Mouse (Mus musculus): ENCODE data around the gene Pik3cd. TPM values are rescaled to one million over a fixed set of nuclear protein-coding genes. Genes with fewer than 3 reads are reported as not detected.
A peak's percentile ranks its signal among the peaks of the same experiment; 100 is the strongest.

Pik3cd gene
- total RNA-seq, 2 experiments from 2014 or later = 19.6 to 23.5 TPM

- peak; percentile 97 for TF ChIP-seq CTCF (conservative IDR thresholded peaks at IDR 0.05)
- no peak overlapping the region for H3K4me3 ChIP-seq
- DNase-seq (ENCODE audit: low spot score in 2 of 2) = peak; percentile 53 to 75
- peak overlapping the region; percentile 85 for H3K27ac ChIP-seq
Measured at GRCm38 (mm10) chr4:149650493-149651193, 51.7 kb downstream of the Pik3cd start.

DNA sequence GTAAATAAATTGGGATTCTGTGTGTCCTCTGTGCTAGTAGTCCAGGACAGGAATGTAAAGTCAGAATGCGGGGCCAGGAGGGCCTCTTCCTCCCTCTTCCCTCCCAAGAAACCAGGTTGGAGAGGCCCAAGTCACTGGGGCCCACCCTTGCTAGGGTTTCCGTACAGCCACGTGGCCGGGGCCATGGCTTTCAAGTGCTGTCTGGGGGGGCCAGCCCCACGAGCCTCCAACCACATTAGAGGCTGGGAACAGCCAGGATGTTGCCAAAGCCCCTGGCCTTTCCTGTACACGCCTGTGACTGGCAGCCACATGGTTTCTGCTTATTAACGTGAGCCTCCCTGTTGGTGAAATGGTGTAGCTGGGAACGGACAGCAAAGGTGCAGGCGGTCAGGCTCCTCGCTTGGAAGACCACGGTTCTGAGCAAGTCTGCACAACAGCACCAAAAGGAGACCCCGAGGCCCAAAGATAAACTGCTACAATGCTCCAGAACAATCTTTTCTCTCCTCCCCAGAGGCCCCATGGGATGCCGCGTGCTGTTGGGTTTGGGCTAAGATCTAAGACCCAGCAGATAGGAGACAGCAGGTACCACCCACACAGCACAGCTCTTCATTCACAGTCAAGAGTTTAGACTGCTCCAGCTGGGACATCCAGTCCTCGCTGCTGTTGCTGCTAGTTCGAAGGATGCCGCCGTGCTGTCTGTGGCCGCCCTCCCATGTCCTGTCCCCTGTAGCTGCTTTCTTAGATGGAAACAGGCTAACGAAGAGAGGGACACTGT, 54.2 kb downstream of the Pik3cd start:
- Histone ChIP-seq H3K4me3 (no peak overlapping the region), H3K27ac (peak overlapping the region; percentile 85)
- TF ChIP-seq CTCF (conservative IDR thresholded peaks at IDR 0.05) = no peak
- peak; percentile 61 to 78 for DNase-seq (ENCODE audit: low spot score in 2 of 2)

DNA sequence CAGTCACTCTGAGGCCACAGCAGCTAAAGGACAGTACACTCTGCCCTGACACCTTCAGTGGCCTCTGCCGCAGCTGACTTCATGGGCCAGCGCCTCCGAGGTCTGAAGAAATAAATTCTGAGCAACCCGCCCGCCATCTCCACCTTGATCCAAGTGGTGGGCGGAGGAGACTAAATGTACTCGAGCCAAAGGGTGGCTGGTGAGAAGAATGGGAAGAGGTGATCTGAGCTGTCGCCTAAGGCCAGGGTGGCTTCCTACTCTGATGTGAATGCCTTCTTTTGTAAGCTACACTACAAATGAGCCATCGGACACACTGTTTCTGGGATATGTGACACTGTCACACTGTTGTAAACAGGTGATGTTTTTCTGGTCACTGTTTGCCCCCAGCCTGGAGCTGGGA, 56.6 kb downstream of the Pik3cd start:
- H3K4me3 ChIP-seq = no peak overlapping the region
- DNase-seq (ENCODE audit: low spot score in 2 of 2) = no peak
- TF ChIP-seq CTCF (conservative IDR thresholded peaks at IDR 0.05) = no peak
- H3K27ac ChIP-seq = no peak overlapping the region

- DNase-seq (ENCODE audit: low spot score in 2 of 2) = no peak
- TF ChIP-seq CTCF (conservative IDR thresholded peaks at IDR 0.05) = no peak
- H3K27ac ChIP-seq = no peak overlapping the region
- no peak overlapping the region for H3K4me3 ChIP-seq
Measured at GRCm38 (mm10) chr4:149641956-149642355, 60.4 kb downstream of the Pik3cd start.

- Histone ChIP-seq H3K4me3 (no peak overlapping the region), H3K27ac (no peak overlapping the region)
- no peak for DNase-seq (ENCODE audit: low spot score in 2 of 2)
- no peak for TF ChIP-seq CTCF (conservative IDR thresholded peaks at IDR 0.05)
Measured at GRCm38 (mm10) chr4:149641400-149641799, 61.0 kb downstream of the Pik3cd start.

DNA sequence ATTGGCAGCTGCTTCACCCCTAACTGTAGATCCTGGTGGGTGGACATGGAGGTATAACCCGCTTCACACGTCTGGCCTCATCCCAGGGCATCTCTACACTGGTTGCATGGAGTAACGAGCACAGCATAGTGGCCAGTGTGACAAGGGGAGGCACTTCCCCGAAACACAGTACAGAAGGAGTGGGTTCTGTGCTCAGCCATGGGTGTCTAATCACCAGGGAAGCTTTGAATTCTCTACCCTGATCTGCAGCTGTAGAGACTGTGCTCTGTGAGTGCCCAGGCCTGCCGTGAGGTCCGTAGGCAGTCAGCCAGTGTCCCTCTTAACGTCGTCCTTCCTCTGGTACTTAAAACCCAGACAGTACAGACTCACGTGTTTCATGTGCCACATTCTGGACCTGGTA, 61.5 kb downstream of the Pik3cd start:
- no peak for TF ChIP-seq CTCF (conservative IDR thresholded peaks at IDR 0.05)
- DNase-seq (ENCODE audit: low spot score in 2 of 2) = no peak
- Histone ChIP-seq H3K27ac (no peak overlapping the region), H3K4me3 (no peak overlapping the region)

GRCm38 (mm10) chr4:149637942-149638341, 64.4 kb downstream of the Pik3cd start:
- Histone ChIP-seq H3K27ac (peak overlapping the region; percentile 9; the same call in 1 of the 2 replicates), H3K4me3 (no peak overlapping the region)
- DNase-seq (ENCODE audit: low spot score in 2 of 2) = no peak
- no peak for TF ChIP-seq CTCF (conservative IDR thresholded peaks at IDR 0.05)

DNA sequence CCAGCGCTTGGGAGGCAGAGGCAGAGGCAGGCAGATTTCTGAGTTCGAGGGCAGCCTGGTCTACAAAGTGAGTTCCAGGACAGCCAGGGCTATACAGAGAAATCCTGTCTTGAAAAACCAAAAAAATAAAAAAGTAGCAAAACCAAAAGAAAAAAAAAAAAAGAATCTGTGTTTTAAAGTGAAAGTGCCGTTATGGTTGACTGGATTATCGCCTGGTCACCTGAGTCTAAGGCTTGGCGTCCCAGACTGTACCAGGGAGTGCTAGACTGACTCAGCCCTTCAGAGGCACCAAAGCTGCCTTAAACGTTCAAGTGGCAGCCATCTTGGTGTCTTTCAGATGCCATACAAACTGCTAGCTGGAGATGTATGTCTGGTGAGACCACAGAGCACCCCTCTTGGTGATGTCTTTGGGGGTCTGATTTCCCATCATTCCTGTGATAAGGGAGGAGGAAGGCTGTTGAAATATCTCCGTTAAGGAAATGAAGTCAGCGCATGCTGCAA, 66.4 kb downstream of the Pik3cd start:
- no peak for TF ChIP-seq CTCF (conservative IDR thresholded peaks at IDR 0.05)
- Histone ChIP-seq H3K27ac (no peak overlapping the region), H3K4me3 (no peak overlapping the region)
- DNase-seq (ENCODE audit: low spot score in 2 of 2) = no peak

GRCm38 (mm10) chr4:149634966-149635365, 67.4 kb downstream of the Pik3cd start:
- no peak for TF ChIP-seq CTCF (conservative IDR thresholded peaks at IDR 0.05)
- no peak overlapping the region for H3K27ac ChIP-seq
- no peak for DNase-seq (ENCODE audit: low spot score in 2 of 2)
- no peak overlapping the region for H3K4me3 ChIP-seq

DNA sequence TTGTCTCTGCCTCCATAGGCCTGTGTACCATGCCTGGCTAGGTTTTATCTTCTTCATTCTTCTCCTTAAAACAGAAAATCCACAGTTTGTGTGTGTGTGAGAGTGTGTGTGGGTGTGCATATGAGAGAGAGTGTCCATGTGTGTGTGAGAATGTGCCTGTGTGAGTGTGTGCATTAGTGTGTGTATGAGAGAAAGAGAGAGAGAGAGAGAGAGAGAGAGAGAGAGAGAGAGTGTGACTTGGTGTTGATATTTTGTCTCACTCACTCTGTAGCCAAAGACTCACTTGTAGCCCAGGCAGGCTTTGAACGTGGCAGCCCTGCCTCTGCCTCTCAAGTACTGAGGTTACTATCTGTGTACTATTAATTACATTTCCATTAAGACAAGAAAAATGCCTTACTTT, 68.2 kb downstream of the Pik3cd start:
- no peak for DNase-seq (ENCODE audit: low spot score in 2 of 2)
- H3K27ac ChIP-seq = no peak overlapping the region
- no peak for TF ChIP-seq CTCF (conservative IDR thresholded peaks at IDR 0.05)
- no peak overlapping the region for H3K4me3 ChIP-seq

DNA sequence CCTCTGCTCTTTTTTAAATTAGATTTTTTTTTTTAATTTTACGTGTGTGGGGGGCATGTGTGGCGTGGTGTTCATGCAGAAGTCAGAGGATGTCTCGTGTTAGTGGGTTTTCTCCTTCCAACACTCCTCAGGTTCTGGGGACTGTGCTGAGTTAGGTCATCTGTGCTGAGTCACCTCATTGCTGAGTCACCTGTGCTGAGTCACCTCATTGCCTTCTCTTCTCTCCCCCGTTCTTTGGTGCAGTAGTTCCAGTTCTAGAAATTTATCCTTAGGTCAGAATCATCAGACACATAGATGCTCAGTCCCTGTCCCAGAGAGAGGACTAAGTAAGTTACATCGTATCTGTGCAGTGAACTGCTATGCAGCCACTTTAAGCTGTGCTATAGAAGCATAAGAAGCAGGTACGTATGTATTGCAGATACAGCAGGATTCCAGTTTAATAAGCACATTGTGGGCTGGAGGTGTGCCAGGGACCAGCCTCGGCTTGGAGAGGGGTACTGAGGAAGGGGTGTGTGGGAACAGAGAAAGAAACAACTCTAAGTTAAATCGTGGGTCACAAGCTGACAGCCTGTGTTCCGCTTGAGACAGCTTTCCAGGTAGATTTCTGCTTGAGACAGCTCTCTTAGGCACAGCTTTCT, 69.6 kb downstream of the Pik3cd start:
- H3K4me3 ChIP-seq = no peak overlapping the region

DNA sequence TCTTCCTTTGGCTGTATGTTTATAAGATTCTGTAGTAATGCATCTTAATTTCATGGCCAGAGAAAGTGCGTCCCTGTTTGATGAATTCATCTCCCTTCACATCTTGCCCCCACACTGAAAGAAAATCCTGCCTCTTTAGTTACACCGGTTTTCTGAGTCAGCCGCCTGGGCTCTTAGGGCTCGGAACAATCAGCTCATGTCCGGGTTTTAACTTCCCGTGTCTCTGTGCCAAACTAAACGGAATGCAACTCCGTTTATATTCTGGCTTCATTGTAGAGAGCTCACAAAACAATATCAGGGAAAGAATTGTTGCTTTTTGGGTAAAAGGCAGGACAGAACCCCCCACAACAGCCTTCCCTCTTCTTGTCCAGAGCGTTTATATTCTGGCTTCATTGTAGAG, 73.6 kb downstream of the Pik3cd start:
- Histone ChIP-seq H3K4me3 (no peak overlapping the region), H3K27ac (peak overlapping the region; percentile 52)
- TF ChIP-seq CTCF (conservative IDR thresholded peaks at IDR 0.05) = no peak
- no peak for DNase-seq (ENCODE audit: low spot score in 2 of 2)

More for the DNA sequence above, 69.6 kb downstream of the Pik3cd start:
- H3K27ac ChIP-seq = no peak overlapping the region; the same call in 1 of the 2 replicates
- no peak for TF ChIP-seq CTCF (conservative IDR thresholded peaks at IDR 0.05)
- DNase-seq (ENCODE audit: low spot score in 2 of 2) = no peak

GRCm38 (mm10) chr4:149628372-149628771, 74.0 kb downstream of the Pik3cd start:
- H3K27ac ChIP-seq = peak overlapping the region; percentile 52
- peak in 1 of 2 experiments; percentile 61 for DNase-seq (ENCODE audit: low spot score in 2 of 2)

More at GRCm38 (mm10) chr4:149628372-149628771, 74.0 kb downstream of the Pik3cd start:
- no peak overlapping the region for H3K4me3 ChIP-seq
- TF ChIP-seq CTCF (conservative IDR thresholded peaks at IDR 0.05) = peak; percentile 83

Data from layer of hippocampus, adult 2 months (tissue).